Comparison of ENCODE assay signal across 32 mouse cellular contexts in the genomic region with DNA sequence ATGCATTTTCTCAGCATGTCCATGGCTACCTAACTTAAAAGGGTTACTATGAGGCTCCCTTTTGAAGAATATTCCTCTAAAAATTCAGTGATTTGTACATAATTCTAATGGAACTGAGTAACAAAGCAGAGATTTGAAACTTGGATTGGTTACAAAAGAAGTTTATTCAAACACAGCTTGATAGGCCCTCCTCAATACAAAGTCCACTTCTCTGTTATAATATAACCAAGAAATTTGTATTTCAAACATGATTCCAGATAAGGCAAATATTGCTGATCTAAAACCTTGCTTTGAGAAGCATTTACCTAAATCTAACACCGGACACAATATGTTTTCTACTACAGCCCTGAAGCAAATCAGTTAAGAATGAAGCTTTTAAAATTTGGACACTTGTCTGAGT.
"Had no signal": no experiment of that assay in that cellular context is flagged by ENCODE, and none has a peak within 500 bp of the region (broad histone marks: within the 10 kb centered on the region; RNA-seq: fewer than 3 reads in every experiment).

No protein-coding gene starts in this region.

- H3K27ac ChIP-seq: heart, adult 2 months; heart, embryonic 10.5 days; heart, embryonic 13.5 days; heart, embryonic 15.5 days; hindbrain, embryonic 10.5 days; hindbrain, embryonic 12.5 days; hindbrain, embryonic 13.5 days; hindbrain, embryonic 14.5 days; hindbrain, embryonic 15.5 days; hindbrain, postnatal 0 days; kidney, postnatal 0 days; layer of hippocampus, adult 2 months had no signal

- H3K4me2 ChIP-seq: heart, embryonic 11.5 days; heart, embryonic 12.5 days; heart, embryonic 13.5 days; heart, embryonic 15.5 days; hindbrain, embryonic 12.5 days; hindbrain, embryonic 13.5 days; hindbrain, embryonic 14.5 days; hindbrain, embryonic 15.5 days had no signal

- DNase-seq: heart, adult 18-20 months; heart, adult 2 months; heart, postnatal 10 days; heart, postnatal 14 days; heart, postnatal 36 days; heart, postnatal 4 days; kidney, adult 11 months; kidney, adult 18-20 months; kidney, adult 2 months; kidney, adult 8-10 months; kidney, postnatal 10 days; kidney, postnatal 14 days; kidney, postnatal 25 days; kidney, postnatal 36 days; kidney, postnatal 4 days; layer of hippocampus, adult 9-11 months; layer of hippocampus, postnatal 36 days had no signal

- H3K9me3 ChIP-seq: heart, embryonic 10.5 days; heart, embryonic 15.5 days; hindbrain, embryonic 10.5 days; hindbrain, embryonic 12.5 days; hindbrain, embryonic 13.5 days had no signal

- H3K4me1 ChIP-seq: heart, embryonic 10.5 days; heart, embryonic 12.5 days; heart, embryonic 13.5 days; heart, embryonic 15.5 days; hindbrain, embryonic 10.5 days; hindbrain, embryonic 12.5 days; hindbrain, embryonic 13.5 days; hindbrain, embryonic 15.5 days had no signal

- H3K9ac ChIP-seq: heart, embryonic 12.5 days; heart, embryonic 13.5 days; heart, embryonic 15.5 days; hindbrain, embryonic 12.5 days; hindbrain, embryonic 13.5 days; hindbrain, embryonic 14.5 days; hindbrain, embryonic 15.5 days had no signal

- ATAC-seq: hindbrain, embryonic 16.5 days; hindbrain, postnatal 0 days; inflammation-experienced regulatory T-cells, adult 6 months had no signal

- H3K4me3 ChIP-seq: heart, adult 2 months; heart, embryonic 10.5 days; heart, embryonic 12.5 days; heart, embryonic 13.5 days; heart, embryonic 15.5 days; hindbrain, embryonic 10.5 days; hindbrain, embryonic 12.5 days; hindbrain, embryonic 13.5 days; hindbrain, embryonic 15.5 days; layer of hippocampus, adult 2 months had no signal

- H3K36me3 ChIP-seq: heart, embryonic 10.5 days; heart, embryonic 12.5 days; heart, embryonic 13.5 days; heart, embryonic 15.5 days; hindbrain, embryonic 10.5 days; hindbrain, embryonic 12.5 days; hindbrain, embryonic 13.5 days; hindbrain, embryonic 15.5 days had no signal

- H3K27me3 ChIP-seq: heart, embryonic 12.5 days; heart, embryonic 13.5 days; heart, embryonic 15.5 days; hindbrain, embryonic 12.5 days; hindbrain, embryonic 13.5 days; hindbrain, embryonic 15.5 days had no signal
